Mouse (Mus musculus) bone marrow macrophage, adult 2 months (primary cell): ENCODE results near the gene Aff3.

Experiments used
- CTCF ChIP-seq: IDR thresholded peaks from 2 replicates; pipeline ENCODE4 v1.5.1; 2012; ENCODE audit warnings: low read depth, mild to moderate bottlenecking, low read length, moderate library complexity
- POLR2A ChIP-seq: IDR thresholded peaks from 2 replicates; pipeline ENCODE4 v1.6.1; 2012; ENCODE audit warnings: mild to moderate bottlenecking, low read depth, low read length, borderline replicate concordance

GRCm38 (mm10) chr1:38198393-38199029, 466.2 kb downstream of the Aff3 start:
- TF ChIP-seq CTCF, result no peak
- TF ChIP-seq POLR2A, result no peak
